Mouse (Mus musculus) heart, adult 2 months (tissue): ENCODE results near the gene Ly6g6e.
"Not testable (repeated sequence)": the region's sequence is repeated elsewhere in the genome, so short reads cannot be mapped to it uniquely, and the experiment has no call there.

ENCODE experiments used
- EP300 ChIP-seq: fragments of 200-500 bp; IDR thresholded peaks from 2 replicates; pipeline ENCODE4 v1.6.1; 2011; ENCODE audit warnings: low read depth, low read length, control low read depth; ENCODE audit not compliant: insufficient read depth
- POLR2A ChIP-seq: fragments of 200-500 bp; IDR thresholded peaks from 2 replicates; pipeline ENCODE4 v1.6.1; 2011; ENCODE audit warnings: mild to moderate bottlenecking, low read depth, low read length, control low read depth; ENCODE audit not compliant: insufficient read depth

DNA sequence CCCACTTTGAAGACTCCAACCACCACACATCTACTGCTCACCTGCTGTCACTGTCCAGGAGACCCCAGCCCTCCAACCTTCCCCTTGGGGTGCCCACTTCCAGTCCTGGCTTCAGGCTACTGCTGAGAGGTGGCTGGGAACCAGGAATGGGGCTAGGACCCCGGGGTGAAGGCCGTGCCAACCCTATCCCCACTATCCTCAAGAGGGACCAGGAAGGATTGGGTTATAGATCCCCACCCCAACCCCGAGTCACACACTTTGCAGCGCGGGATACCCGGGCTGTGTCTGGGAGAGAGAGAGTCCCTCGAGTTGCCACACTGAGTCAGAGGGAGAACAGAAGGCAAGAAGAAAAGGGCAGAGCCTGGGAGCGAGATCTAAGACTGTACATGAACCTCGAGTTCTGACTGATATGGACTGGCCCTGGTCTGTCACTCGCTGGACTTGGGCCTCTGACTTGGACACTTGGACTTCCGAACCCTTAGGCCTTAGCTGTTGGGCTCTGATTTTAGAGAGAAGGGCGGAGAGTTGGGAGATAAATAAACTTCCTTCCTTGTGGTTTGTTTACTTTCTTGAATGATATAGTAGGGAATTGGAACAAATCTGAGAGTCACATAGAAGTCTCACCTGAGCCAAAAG lies 47.7 kb downstream of the Ly6g6e start:
- not testable (repeated sequence) for TF ChIP-seq EP300, POLR2A
